Mouse (Mus musculus): Measurements from ENCODE around the gene Prrt2. TPM values are rescaled to one million over a fixed set of nuclear protein-coding genes. Genes with fewer than 3 reads are reported as not detected.

Prrt2 gene
- polyA plus RNA-seq, 1 experiment from 2014 or later = 71.4 TPM

GRCm38 (mm10) chr7:126986319-126986718, 34.7 kb downstream of the Prrt2 start:
- no peak for ATAC-seq
- H3K4me3 ChIP-seq (ENCODE audit: low read length) = no peak overlapping the region
- H3K9ac ChIP-seq (ENCODE audit: low read depth, low read length) = no peak overlapping the region
- no peaks in the 10 kb centered on the region for H3K36me3 ChIP-seq (ENCODE audit: control insufficient read depth, insufficient read depth, low read length)
- H3K27ac ChIP-seq (ENCODE audit: low read depth, low read length) = no peak overlapping the region
- H3K4me2 ChIP-seq (ENCODE audit: low read length) = no peak overlapping the region
- H3K27me3 ChIP-seq (replicated peaks; ENCODE audit: control insufficient read depth, insufficient read depth, low read length) = no peaks in the 10 kb centered on the region
- WGBS = 41% methylated on average over 9 of the region's 9 CpGs
- H3K4me1 ChIP-seq (ENCODE audit: control insufficient read depth, insufficient read depth, low read depth, low read length) = no peaks in the 10 kb centered on the region
- no peaks in the 10 kb centered on the region for H3K9me3 ChIP-seq (ENCODE audit: control insufficient read depth, low read length)

GRCm38 (mm10) chr7:126984667-126985444, 36.2 kb downstream of the Prrt2 start:
- Histone ChIP-seq H3K27me3 (replicated peaks; ENCODE audit: control insufficient read depth, insufficient read depth, low read length) (no peaks in the 10 kb centered on the region), H3K9me3 (ENCODE audit: control insufficient read depth, low read length) (no peaks in the 10 kb centered on the region), H3K9ac (ENCODE audit: low read depth, low read length) (no peak overlapping the region), H3K4me2 (ENCODE audit: low read length) (no peak overlapping the region), H3K36me3 (ENCODE audit: control insufficient read depth, insufficient read depth, low read length) (0 out of 2 replicates have a peak, but pooled peaks cover under 1% of the 10 kb centered on the region), H3K27ac (ENCODE audit: low read depth, low read length) (no peak overlapping the region), H3K4me1 (ENCODE audit: control insufficient read depth, insufficient read depth, low read depth, low read length) (no peaks in the 10 kb centered on the region), H3K4me3 (ENCODE audit: low read length) (no peak overlapping the region)
- WGBS = 66% methylated on average over 10 of the region's 10 CpGs
- no peak for ATAC-seq

- ATAC-seq = no peak
Observed at GRCm38 (mm10) chr7:126983113-126983512, 37.9 kb downstream of the Prrt2 start.

GRCm38 (mm10) chr7:126982054-126982453, 39.0 kb downstream of the Prrt2 start:
- Histone ChIP-seq H3K36me3 (ENCODE audit: control insufficient read depth, insufficient read depth, low read length) (peaks cover 15% of the 10 kb centered on the region; the same call in 1 of the 2 replicates), H3K27ac (ENCODE audit: low read depth, low read length) (no peak overlapping the region), H3K9ac (ENCODE audit: low read depth, low read length) (no peak overlapping the region), H3K4me2 (ENCODE audit: low read length) (no peak overlapping the region), H3K4me1 (ENCODE audit: control insufficient read depth, insufficient read depth, low read depth, low read length) (peaks cover 4% of the 10 kb centered on the region), H3K27me3 (replicated peaks; ENCODE audit: control insufficient read depth, insufficient read depth, low read length) (no peaks in the 10 kb centered on the region), H3K4me3 (ENCODE audit: low read length) (no peak overlapping the region), H3K9me3 (ENCODE audit: control insufficient read depth, low read length) (no peaks in the 10 kb centered on the region)
- ATAC-seq = no peak
- WGBS = 99% methylated on average over 4 of the region's 4 CpGs

More at GRCm38 (mm10) chr7:126983113-126983512, 37.9 kb downstream of the Prrt2 start:
- Histone ChIP-seq H3K4me3 (ENCODE audit: low read length) (no peak overlapping the region), H3K27me3 (replicated peaks; ENCODE audit: control insufficient read depth, insufficient read depth, low read length) (no peaks in the 10 kb centered on the region), H3K4me2 (ENCODE audit: low read length) (no peak overlapping the region), H3K27ac (ENCODE audit: low read depth, low read length) (no peak overlapping the region), H3K4me1 (ENCODE audit: control insufficient read depth, insufficient read depth, low read depth, low read length) (no peaks in the 10 kb centered on the region), H3K36me3 (ENCODE audit: control insufficient read depth, insufficient read depth, low read length) (peaks cover 15% of the 10 kb centered on the region; the same call in 1 of the 2 replicates), H3K9me3 (ENCODE audit: control insufficient read depth, low read length) (no peaks in the 10 kb centered on the region), H3K9ac (ENCODE audit: low read depth, low read length) (no peak overlapping the region)
- 85% methylated on average over 7 of the region's 7 CpGs for whole genome bisulfite sequencing

- WGBS = 80% methylated on average over 2 of the region's 2 CpGs
- ATAC-seq = no peak
- Histone ChIP-seq H3K36me3 (ENCODE audit: control insufficient read depth, insufficient read depth, low read length) (peaks cover 15% of the 10 kb centered on the region; the same call in 1 of the 2 replicates), H3K27ac (ENCODE audit: low read depth, low read length) (no peak overlapping the region), H3K4me3 (ENCODE audit: low read length) (no peak overlapping the region), H3K27me3 (replicated peaks; ENCODE audit: control insufficient read depth, insufficient read depth, low read length) (no peaks in the 10 kb centered on the region), H3K9me3 (ENCODE audit: control insufficient read depth, low read length) (no peaks in the 10 kb centered on the region), H3K4me2 (ENCODE audit: low read length) (no peak overlapping the region), H3K9ac (ENCODE audit: low read depth, low read length) (no peak overlapping the region), H3K4me1 (ENCODE audit: control insufficient read depth, insufficient read depth, low read depth, low read length) (peaks cover 6% of the 10 kb centered on the region)
Observed at GRCm38 (mm10) chr7:126981601-126982000, 39.4 kb downstream of the Prrt2 start.

- peaks cover 15% of the 10 kb centered on the region; the same call in 1 of the 2 replicates for H3K36me3 ChIP-seq (ENCODE audit: control insufficient read depth, insufficient read depth, low read length)
- no peaks in the 10 kb centered on the region for H3K9me3 ChIP-seq (ENCODE audit: control insufficient read depth, low read length)
- H3K4me1 ChIP-seq (ENCODE audit: control insufficient read depth, insufficient read depth, low read depth, low read length) = peaks cover 9% of the 10 kb centered on the region
- no peak overlapping the region for H3K4me2 ChIP-seq (ENCODE audit: low read length)
- H3K27me3 ChIP-seq (replicated peaks; ENCODE audit: control insufficient read depth, insufficient read depth, low read length) = no peaks in the 10 kb centered on the region
- no peak overlapping the region for H3K4me3 ChIP-seq (ENCODE audit: low read length)
- H3K27ac ChIP-seq (ENCODE audit: low read depth, low read length) = no peak overlapping the region
- no peak overlapping the region for H3K9ac ChIP-seq (ENCODE audit: low read depth, low read length)
- WGBS = 94% methylated on average over 6 of the region's 6 CpGs
- no peak for ATAC-seq
Observed at GRCm38 (mm10) chr7:126978841-126979240, 42.2 kb downstream of the Prrt2 start.

- Histone ChIP-seq H3K36me3 (ENCODE audit: control insufficient read depth, insufficient read depth, low read length) (peaks cover 20% of the 10 kb centered on the region; the same call in 1 of the 2 replicates), H3K27me3 (replicated peaks; ENCODE audit: control insufficient read depth, insufficient read depth, low read length) (no peaks in the 10 kb centered on the region), H3K4me2 (ENCODE audit: low read length) (peak overlapping the region; percentile 96), H3K9me3 (ENCODE audit: control insufficient read depth, low read length) (no peaks in the 10 kb centered on the region), H3K27ac (ENCODE audit: low read depth, low read length) (peak overlapping the region; percentile 97), H3K4me3 (ENCODE audit: low read length) (peak overlapping the region; percentile 99), H3K4me1 (ENCODE audit: control insufficient read depth, insufficient read depth, low read depth, low read length) (peaks cover 9% of the 10 kb centered on the region), H3K9ac (ENCODE audit: low read depth, low read length) (peak overlapping the region; percentile 99)
- 29% methylated on average over 14 of the region's 14 CpGs for WGBS
- ATAC-seq = no peak
Observed at GRCm38 (mm10) chr7:126976878-126977459, 44.0 kb downstream of the Prrt2 start.

- H3K27me3 ChIP-seq (replicated peaks; ENCODE audit: control insufficient read depth, insufficient read depth, low read length) = no peaks in the 10 kb centered on the region
- ATAC-seq = peak; percentile 97
- peak within 1 kb of the TSS; percentile 96 for H3K4me2 ChIP-seq (ENCODE audit: low read length)
- peak within 1 kb of the TSS; percentile 97 for H3K27ac ChIP-seq (ENCODE audit: low read depth, low read length)
- peak within 1 kb of the TSS; percentile 99 for H3K9ac ChIP-seq (ENCODE audit: low read depth, low read length)
- H3K9me3 ChIP-seq (ENCODE audit: control insufficient read depth, low read length) = no peaks in the 10 kb centered on the region
- peaks cover 23% of the 10 kb centered on the region; the same call in 1 of the 2 replicates for H3K36me3 ChIP-seq (ENCODE audit: control insufficient read depth, insufficient read depth, low read length)
- WGBS = under 1% methylated on average over 49 of the region's 55 CpGs
- H3K4me3 ChIP-seq (ENCODE audit: low read length) = peak within 1 kb of the TSS; percentile 99
- peaks cover 9% of the 10 kb centered on the region for H3K4me1 ChIP-seq (ENCODE audit: control insufficient read depth, insufficient read depth, low read depth, low read length)
Observed at GRCm38 (mm10) chr7:126975950-126976866, 44.8 kb downstream of the Prrt2 start, which contains the start of gene Cdiptos. Gene Cdiptos (minus strand): TSS chr7:126976098.

- Histone ChIP-seq H3K36me3 (ENCODE audit: control insufficient read depth, insufficient read depth, low read length) (peaks cover 27% of the 10 kb centered on the region; the same call in 1 of the 2 replicates), H3K4me1 (ENCODE audit: control insufficient read depth, insufficient read depth, low read depth, low read length) (peaks cover 9% of the 10 kb centered on the region), H3K4me3 (ENCODE audit: low read length) (peak within 1 kb of the TSS; percentile 99), H3K27ac (ENCODE audit: low read depth, low read length) (peak within 1 kb of the TSS; percentile 97), H3K9me3 (ENCODE audit: control insufficient read depth, low read length) (no peaks in the 10 kb centered on the region), H3K9ac (ENCODE audit: low read depth, low read length) (peak within 1 kb of the TSS; percentile 99), H3K27me3 (replicated peaks; ENCODE audit: control insufficient read depth, insufficient read depth, low read length) (no peaks in the 10 kb centered on the region), H3K4me2 (ENCODE audit: low read length) (peak within 1 kb of the TSS; percentile 96)
- WGBS = 9% methylated on average over 1 of the region's 1 CpGs
- no peak for ATAC-seq
Observed at GRCm38 (mm10) chr7:126975893-126975949, 45.3 kb downstream of the Prrt2 start, which contains the start of gene Cdipt. Gene Cdipt (plus strand): TSS chr7:126975914.

All from hindbrain, embryonic 16.5 days (tissue).